Mouse (Mus musculus): Measurements from ENCODE around the gene Actl6b. TPM values are rescaled to one million over a fixed set of nuclear protein-coding genes. Genes with fewer than 3 reads are reported as not detected.
A peak's percentile ranks its signal among the peaks of the same experiment; 100 is the strongest.

Actl6b gene
- polyA plus RNA-seq, 1 experiment = not detected

GRCm38 (mm10) chr5:137532131-137532807 is 21.0 kb upstream of the Actl6b start:
- Histone ChIP-seq H3K4me3 (ENCODE audit: control insufficient read depth, insufficient read depth, low read length) (peak overlapping the region; percentile 94), H3K27me3 (ENCODE audit: control insufficient read depth, insufficient read depth, low read length) (no peaks in the 10 kb centered on the region), H3K27ac (ENCODE audit: control insufficient read depth, insufficient read depth, low read length) (peak overlapping the region; percentile 80), H3K36me3 (ENCODE audit: control insufficient read depth, insufficient read depth, low read length) (peaks cover 31% of the 10 kb centered on the region), H3K4me1 (replicated peaks; ENCODE audit: control insufficient read depth, insufficient read depth, low read length) (peaks cover 10% of the 10 kb centered on the region)
- no peak for DNase-seq
- TF ChIP-seq CTCF (IDR thresholded peaks at IDR 0.05; ENCODE audit: borderline replicate concordance, control insufficient read depth, extremely low read depth, insufficient read depth, low read length, poor library complexity) = peak; percentile 38; the same call in 1 of the 2 replicates
- TF ChIP-seq POLR2A (IDR thresholded peaks at IDR 0.05; ENCODE audit: control insufficient read depth, extremely low read depth, insufficient read depth, low read length, poor library complexity) = no peak
- WGBS = under 1% methylated on average over 19 of the region's 19 CpGs

- peak overlapping the region; percentile 80 for H3K27ac ChIP-seq (ENCODE audit: control insufficient read depth, insufficient read depth, low read length)
- TF ChIP-seq CTCF (IDR thresholded peaks at IDR 0.05; ENCODE audit: borderline replicate concordance, control insufficient read depth, extremely low read depth, insufficient read depth, low read length, poor library complexity) (no peak), POLR2A (IDR thresholded peaks at IDR 0.05; ENCODE audit: control insufficient read depth, extremely low read depth, insufficient read depth, low read length, poor library complexity) (no peak)
- under 1% methylated on average over 12 of the region's 12 CpGs for WGBS
- H3K4me3 ChIP-seq (ENCODE audit: control insufficient read depth, insufficient read depth, low read length) = peak overlapping the region; percentile 94
- H3K4me1 ChIP-seq (replicated peaks; ENCODE audit: control insufficient read depth, insufficient read depth, low read length) = peaks cover 10% of the 10 kb centered on the region
- H3K36me3 ChIP-seq (ENCODE audit: control insufficient read depth, insufficient read depth, low read length) = peaks cover 26% of the 10 kb centered on the region
- no peaks in the 10 kb centered on the region for H3K27me3 ChIP-seq (ENCODE audit: control insufficient read depth, insufficient read depth, low read length)
- no peak for DNase-seq
These were observed 20.6 kb upstream of the Actl6b start for GRCm38 (mm10) chr5:137532808-137533116.

- Histone ChIP-seq H3K27me3 (ENCODE audit: control insufficient read depth, insufficient read depth, low read length) (no peaks in the 10 kb centered on the region), H3K4me1 (replicated peaks; ENCODE audit: control insufficient read depth, insufficient read depth, low read length) (peaks cover 10% of the 10 kb centered on the region), H3K4me3 (ENCODE audit: control insufficient read depth, insufficient read depth, low read length) (peak within 1 kb of the TSS; percentile 94), H3K27ac (ENCODE audit: control insufficient read depth, insufficient read depth, low read length) (peak within 1 kb of the TSS; percentile 80), H3K36me3 (ENCODE audit: control insufficient read depth, insufficient read depth, low read length) (peaks cover 21% of the 10 kb centered on the region)
- peak; percentile 97 for DNase-seq
- 0 out of 2 replicates have a peak, but pooled peaks have one; percentile 33 for TF ChIP-seq CTCF (IDR thresholded peaks at IDR 0.05; ENCODE audit: borderline replicate concordance, control insufficient read depth, extremely low read depth, insufficient read depth, low read length, poor library complexity)
- TF ChIP-seq POLR2A (IDR thresholded peaks at IDR 0.05; ENCODE audit: control insufficient read depth, extremely low read depth, insufficient read depth, low read length, poor library complexity) = peak; percentile 78
- under 1% methylated on average over 40 of the region's 40 CpGs for WGBS
These were observed 20.0 kb upstream of the Actl6b start, which contains the start of the genes Epo and Gnb2 for GRCm38 (mm10) chr5:137533117-137533827. TSS of gene Epo (minus strand) at chr5:137533242. TSS of gene Gnb2 (minus strand) at chr5:137533510.

GRCm38 (mm10) chr5:137534762-137535161 is 18.6 kb upstream of the Actl6b start:
- no peak overlapping the region for H3K4me3 ChIP-seq (ENCODE audit: control insufficient read depth, insufficient read depth, low read length)
- TF ChIP-seq POLR2A (IDR thresholded peaks at IDR 0.05; ENCODE audit: control insufficient read depth, extremely low read depth, insufficient read depth, low read length, poor library complexity) (no peak), CTCF (IDR thresholded peaks at IDR 0.05; ENCODE audit: borderline replicate concordance, control insufficient read depth, extremely low read depth, insufficient read depth, low read length, poor library complexity) (no peak)
- H3K27ac ChIP-seq (ENCODE audit: control insufficient read depth, insufficient read depth, low read length) = no peak overlapping the region
- WGBS = 54% methylated on average over 3 of the region's 3 CpGs
- peaks cover 7% of the 10 kb centered on the region; the same call in 1 of the 2 replicates for H3K36me3 ChIP-seq (ENCODE audit: control insufficient read depth, insufficient read depth, low read length)
- peaks cover 16% of the 10 kb centered on the region for H3K4me1 ChIP-seq (replicated peaks; ENCODE audit: control insufficient read depth, insufficient read depth, low read length)
- DNase-seq = no peak
- H3K27me3 ChIP-seq (ENCODE audit: control insufficient read depth, insufficient read depth, low read length) = no peaks in the 10 kb centered on the region

GRCm38 (mm10) chr5:137535318-137535717 is 18.0 kb upstream of the Actl6b start:
- no peak overlapping the region for H3K4me3 ChIP-seq (ENCODE audit: control insufficient read depth, insufficient read depth, low read length)
- WGBS = 26% methylated on average over 9 of the region's 9 CpGs
- no peak for DNase-seq
- H3K4me1 ChIP-seq (replicated peaks; ENCODE audit: control insufficient read depth, insufficient read depth, low read length) = peaks cover 18% of the 10 kb centered on the region
- TF ChIP-seq CTCF (IDR thresholded peaks at IDR 0.05; ENCODE audit: borderline replicate concordance, control insufficient read depth, extremely low read depth, insufficient read depth, low read length, poor library complexity) = no peak
- no peak for TF ChIP-seq POLR2A (IDR thresholded peaks at IDR 0.05; ENCODE audit: control insufficient read depth, extremely low read depth, insufficient read depth, low read length, poor library complexity)
- H3K27me3 ChIP-seq (ENCODE audit: control insufficient read depth, insufficient read depth, low read length) = no peaks in the 10 kb centered on the region
- H3K36me3 ChIP-seq (ENCODE audit: control insufficient read depth, insufficient read depth, low read length) = peaks cover 1% of the 10 kb centered on the region; the same call in 1 of the 2 replicates
- no peak overlapping the region for H3K27ac ChIP-seq (ENCODE audit: control insufficient read depth, insufficient read depth, low read length)

GRCm38 (mm10) chr5:137537461-137537860 is 15.9 kb upstream of the Actl6b start:
- TF ChIP-seq CTCF (IDR thresholded peaks at IDR 0.05; ENCODE audit: borderline replicate concordance, control insufficient read depth, extremely low read depth, insufficient read depth, low read length, poor library complexity) (no peak), POLR2A (IDR thresholded peaks at IDR 0.05; ENCODE audit: control insufficient read depth, extremely low read depth, insufficient read depth, low read length, poor library complexity) (no peak)
- Histone ChIP-seq H3K27me3 (ENCODE audit: control insufficient read depth, insufficient read depth, low read length) (no peaks in the 10 kb centered on the region), H3K4me3 (ENCODE audit: control insufficient read depth, insufficient read depth, low read length) (no peak overlapping the region), H3K36me3 (ENCODE audit: control insufficient read depth, insufficient read depth, low read length) (no peaks in the 10 kb centered on the region), H3K27ac (ENCODE audit: control insufficient read depth, insufficient read depth, low read length) (no peak overlapping the region), H3K4me1 (replicated peaks; ENCODE audit: control insufficient read depth, insufficient read depth, low read length) (0 out of 2 replicates have a peak, but pooled peaks cover 10% of the 10 kb centered on the region)
- no peak for DNase-seq
- WGBS = 86% methylated on average over 4 of the region's 4 CpGs
